Mouse (Mus musculus) frontal cortex, postnatal 36 days (tissue): ENCODE measurements around the gene Sim2.

Source experiments
- DNase-seq, 2 experiments: peaks; one replicate each; pipeline ENCODE4 v3.0.0; 2022; ENCODE audit warnings: low spot score in 2 of 2

The Sim2 gene

DNA sequence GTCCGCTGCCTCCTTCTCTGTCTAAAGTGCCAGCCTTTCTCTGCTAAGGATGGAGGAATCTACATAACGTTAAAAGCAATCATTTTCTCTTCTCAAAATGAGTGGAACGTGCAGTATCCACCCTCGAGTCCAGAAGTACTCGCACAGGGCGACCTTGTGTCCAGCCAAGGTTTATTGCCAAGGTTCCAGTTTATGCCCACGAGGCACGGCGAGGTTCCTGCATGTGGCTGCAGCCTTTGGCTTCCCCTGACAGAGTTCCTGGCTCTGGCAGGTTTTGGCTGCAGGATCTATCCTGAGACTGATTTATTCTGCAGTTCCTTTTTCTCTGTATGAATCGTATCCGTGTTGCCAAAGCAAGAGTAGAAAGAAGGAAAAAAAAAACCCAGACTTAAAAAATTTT is 78.3 kb downstream of the Sim2 start:
- peak in 1 of 2 experiments; percentile 26 for DNase-seq

DNA sequence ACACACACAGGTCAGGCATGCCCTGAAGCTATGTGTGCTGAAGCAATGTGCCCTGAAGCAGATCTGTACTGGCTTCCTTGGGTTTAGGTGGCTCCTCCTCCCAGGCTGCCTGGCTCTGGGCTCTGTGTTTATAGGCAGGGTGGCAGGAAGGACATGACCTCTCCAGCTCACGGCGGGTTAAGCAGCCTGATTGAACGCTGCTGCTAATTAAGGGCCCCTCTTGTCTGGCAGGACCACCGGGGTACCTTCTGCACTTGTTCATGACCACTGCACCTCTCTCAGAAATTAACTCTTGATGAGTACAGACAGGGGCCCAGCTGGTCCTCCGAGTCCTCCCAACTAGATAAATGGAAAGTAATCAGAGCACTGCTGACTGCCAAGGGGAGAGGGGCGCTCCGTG is 79.5 kb downstream of the Sim2 start:
- DNase-seq, result no peak

DNA sequence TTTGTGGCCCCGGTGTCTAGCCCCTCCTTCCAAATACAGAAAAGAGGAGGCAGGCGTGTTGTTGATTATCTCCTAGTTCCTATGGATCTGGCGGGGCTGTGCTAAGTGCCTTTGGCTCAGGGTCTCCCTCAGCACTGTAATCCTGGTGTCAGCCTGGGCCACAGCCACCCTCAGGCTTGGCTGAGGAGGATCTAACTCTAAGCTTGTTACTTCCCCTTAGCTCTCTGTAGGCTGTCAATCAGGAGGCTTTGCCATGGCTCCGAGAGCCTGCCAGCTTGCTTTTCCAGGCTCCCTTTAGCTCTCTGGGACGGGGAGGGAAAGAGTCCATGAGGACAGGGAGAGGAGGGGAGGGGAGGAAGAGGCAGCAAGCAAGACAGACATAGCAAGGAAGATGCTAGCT is 80.2 kb downstream of the Sim2 start:
- DNase-seq, result no peak

DNA sequence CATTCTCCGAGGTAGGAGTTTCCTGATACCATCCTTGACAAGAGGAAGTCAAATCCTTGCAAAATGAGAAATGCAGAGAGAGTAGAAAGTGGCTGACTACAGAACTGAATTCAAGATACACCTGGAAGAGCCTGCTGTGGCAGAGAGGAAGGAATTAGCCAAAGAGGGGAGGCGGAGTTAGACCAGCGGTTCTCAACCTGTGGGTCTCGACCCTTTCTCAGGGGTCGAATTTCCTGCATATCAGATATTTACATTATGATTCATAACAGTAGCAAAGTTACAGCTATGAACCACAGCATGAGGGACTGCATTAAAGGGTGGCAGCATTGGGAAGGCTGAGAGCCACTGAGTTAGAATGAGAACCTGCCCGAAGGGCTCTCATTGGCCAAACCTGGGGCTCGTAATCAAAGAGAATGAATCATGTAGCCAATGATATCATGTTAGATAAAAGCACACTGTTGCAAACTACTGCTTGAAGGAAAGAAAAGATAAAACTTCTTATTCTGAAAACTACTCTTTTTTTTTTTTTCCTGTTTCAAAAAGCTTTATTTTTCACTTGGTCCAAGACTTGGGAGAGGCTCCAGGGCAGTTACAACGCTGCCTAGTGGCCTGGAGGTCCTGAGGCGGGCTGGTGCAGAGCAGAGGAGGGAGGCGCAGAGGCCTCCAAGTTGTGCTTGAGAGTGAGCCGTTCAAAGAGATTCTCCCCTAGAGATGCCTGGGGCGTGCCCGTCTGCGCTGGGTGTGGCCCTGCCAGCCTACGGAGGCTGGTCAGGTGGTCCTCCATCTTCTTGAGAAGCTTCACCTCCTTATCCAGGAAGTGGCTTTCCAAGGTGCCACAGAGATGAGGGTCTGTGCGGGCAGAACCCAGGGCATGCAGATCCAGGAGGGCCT is 84.2 kb downstream of the Sim2 start:
- no peak for DNase-seq

DNA sequence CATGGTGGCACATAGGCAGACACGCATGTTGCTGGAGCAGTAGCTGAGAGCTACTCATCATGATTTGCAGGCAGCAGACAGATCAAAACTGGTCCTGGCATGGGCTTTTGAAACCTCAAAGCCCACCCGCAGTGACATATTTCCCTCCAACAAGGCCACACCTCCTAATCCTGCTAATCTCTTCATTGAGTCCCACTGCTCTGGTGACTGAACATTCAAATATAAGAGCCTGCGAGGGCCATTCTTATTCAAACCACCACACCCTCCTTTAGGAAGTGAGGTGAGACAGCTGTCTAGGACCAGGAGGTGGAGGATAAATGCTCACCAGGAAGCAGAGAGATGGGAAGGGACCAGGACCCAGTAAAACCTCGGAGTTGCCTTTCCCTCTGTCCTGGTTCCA is 85.5 kb downstream of the Sim2 start:
- DNase-seq, result no peak

DNA sequence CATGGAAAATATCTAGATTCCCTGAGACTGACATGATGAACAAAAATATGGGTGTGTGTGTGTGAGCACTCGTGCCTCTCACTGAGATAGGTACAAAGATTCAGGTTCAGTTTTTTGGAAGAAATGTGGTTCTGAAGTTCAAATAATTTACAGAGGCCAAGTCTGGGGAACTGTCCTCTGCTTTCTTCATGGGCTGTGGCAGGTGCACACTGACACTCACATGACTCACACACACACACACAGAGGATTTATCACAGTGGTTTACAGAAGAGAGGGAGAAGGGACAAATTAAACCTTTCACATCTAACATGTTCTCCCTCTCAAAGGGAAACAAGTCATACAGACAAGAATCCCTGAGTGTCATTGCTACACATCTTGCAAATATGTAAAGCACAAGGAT is 88.6 kb downstream of the Sim2 start:
- no peak for DNase-seq

DNA sequence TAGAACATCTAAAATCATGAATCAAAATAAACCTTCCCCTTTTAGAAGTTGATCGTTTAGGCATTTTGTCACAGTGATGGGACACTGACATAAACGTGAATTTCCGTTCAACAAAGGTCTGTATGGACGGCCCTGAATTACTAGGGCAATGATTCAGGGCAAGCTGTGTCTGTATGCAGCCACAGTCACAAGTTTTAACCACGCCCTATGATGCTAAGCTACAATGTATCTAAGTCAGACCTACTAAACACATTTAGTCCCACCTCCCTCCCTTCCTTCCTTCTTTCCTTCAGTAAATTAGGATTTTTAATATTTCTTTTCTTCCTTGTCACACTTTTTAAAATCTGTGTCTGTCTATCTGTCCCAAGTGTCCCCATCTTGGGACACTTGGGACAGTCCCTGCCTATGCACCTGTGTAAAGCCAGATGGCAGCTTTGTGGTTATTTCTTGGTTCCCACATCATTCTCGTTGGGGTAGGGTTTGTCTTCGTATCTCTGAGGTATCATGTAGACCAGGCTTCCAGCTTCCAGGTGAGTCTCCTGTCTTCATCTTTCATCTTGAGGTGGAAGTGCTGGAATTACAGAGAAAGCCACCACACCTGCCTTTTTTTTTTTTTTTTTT is 90.7 kb downstream of the Sim2 start:
- DNase-seq, result no peak
